Mouse (Mus musculus): ENCODE data around the gene Aldh5a1.

- TF ChIP-seq CTCF (IDR thresholded peaks at IDR 0.05; ENCODE audit: control insufficient read depth, insufficient read depth, insufficient replicate concordance, low read depth, low read length) (no peak), POLR2A (IDR thresholded peaks at IDR 0.05; ENCODE audit: control insufficient read depth, low read depth, low read length) (no peak)
Observed at GRCm38 (mm10) chr13:24867789-24868188, 69.7 kb downstream of the Aldh5a1 start.

Measured in testis, adult 2 months (tissue).